Mouse (Mus musculus): ENCODE data around the gene Nmt1.

DNA sequence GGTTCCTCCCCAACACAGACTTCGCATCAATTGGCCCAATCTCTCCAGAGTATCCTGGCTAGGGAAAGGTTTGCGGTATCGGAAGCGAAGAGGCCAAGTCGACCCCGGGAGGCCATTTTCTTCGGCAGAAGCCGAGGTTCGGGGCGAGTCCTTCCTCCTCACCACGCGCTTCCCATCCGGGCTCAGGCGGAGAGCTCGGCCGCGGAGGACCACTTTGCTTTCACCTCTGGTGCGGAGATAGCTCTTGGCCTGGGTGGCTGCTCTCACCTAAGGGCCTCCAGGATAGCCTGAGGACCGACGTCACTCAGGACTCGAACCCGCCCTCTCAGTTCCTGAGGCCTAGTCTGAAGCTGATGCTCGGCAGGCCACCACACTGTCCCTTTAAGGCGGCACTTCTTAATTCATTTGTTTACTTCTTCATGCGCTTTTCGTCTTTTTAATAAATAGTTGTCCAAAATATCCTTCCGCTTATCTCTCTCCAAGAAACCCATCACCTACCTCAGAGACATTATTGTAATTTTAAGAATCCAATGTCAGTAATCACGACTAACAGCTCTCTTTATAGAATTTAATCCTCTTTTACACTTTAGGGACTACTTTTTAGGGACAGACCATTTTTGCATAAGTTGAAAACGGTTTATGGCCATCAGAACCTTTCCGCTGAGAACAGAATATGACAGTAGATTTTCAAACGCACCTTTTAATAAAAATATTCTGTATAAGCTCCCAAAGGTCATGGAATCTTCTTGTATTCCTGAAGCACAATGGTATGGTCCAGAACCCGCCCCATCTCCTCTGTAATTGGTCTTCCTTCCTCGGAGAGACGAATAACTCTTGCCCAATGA lies 87.4 kb downstream of the Nmt1 start:
- TF ChIP-seq CTCF (IDR thresholded peaks at IDR 0.05; ENCODE audit: low read depth) (no peak), EP300 (IDR thresholded peaks at IDR 0.05; ENCODE audit: low read depth) (peak; percentile 81)
